Mouse (Mus musculus) embryonic facial prominence, embryonic 15.5 days (tissue): ENCODE measurements around the gene Zcchc17. TPM values are rescaled to one million over a fixed set of nuclear protein-coding genes. Genes with fewer than 3 reads are reported as not detected.

Experiments
- ATAC-seq: fragments of 200-750 bp; cut with Nextera tagmentation; 2 replicates; pipeline ENCODE4 v1.8.0; 2017; ENCODE audit warnings: low read depth, moderate TSS enrichment; ENCODE audit not compliant: insufficient number of reproducible peaks, low FRiP score, low TSS enrichment
- H3K27ac ChIP-seq: fragments of 300-500 bp; sonication (generic); replicated peaks from 2 replicates; pipeline ENCODE4 v1.5.1; 2015; ENCODE audit warnings: mild to moderate bottlenecking, inconsistent platforms
- H3K27me3 ChIP-seq: fragments of 300-500 bp; sonication (generic); 2 replicates; pipeline ENCODE4 v1.6.1; 2015; ENCODE audit warnings: inconsistent platforms
- H3K36me3 ChIP-seq: fragments of 300-500 bp; sonication (generic); 2 replicates; pipeline ENCODE4 v1.6.1; 2015; ENCODE audit warnings: mild to moderate bottlenecking, inconsistent platforms
- H3K4me1 ChIP-seq: fragments of 300-500 bp; sonication (generic); 2 replicates; pipeline ENCODE4 v1.6.1; 2015; ENCODE audit warnings: inconsistent platforms
- H3K4me2 ChIP-seq: fragments of 300-500 bp; sonication (generic); replicated peaks from 2 replicates; pipeline ENCODE4 v1.6.1; 2015; ENCODE audit warnings: mild to moderate bottlenecking, inconsistent platforms
- H3K4me3 ChIP-seq: fragments of 300-500 bp; sonication (generic); replicated peaks from 2 replicates; pipeline ENCODE4 v1.5.1; 2015; ENCODE audit warnings: mild to moderate bottlenecking, inconsistent platforms
- H3K9ac ChIP-seq: fragments of 300-500 bp; sonication (generic); 2 replicates; pipeline ENCODE4 v1.6.1; 2015; ENCODE audit warnings: inconsistent platforms
- H3K9me3 ChIP-seq: fragments of 300-500 bp; sonication (generic); replicated peaks from 2 replicates; pipeline ENCODE4 v1.6.1; 2016; ENCODE audit warnings: inconsistent platforms
- WGBS: fragments of 180-500 bp; shearing (Covaris S2); methylation state at CpG from one replicate; pipeline ENCODE4 v1.1.7; 2015; 5-methylcytosine and 5-hydroxymethylcytosine counted together
- polyA plus RNA-seq: library from polyadenylated mRNA; unstranded; fragments of >200 nt; fragmentation: Nextera tagmentation; extraction: Ambion mirVana; gene quantifications from 2 replicates; pipeline ENCODE4 v1.2.1, GENCODE M21; 2015

Zcchc17 gene
- polyA plus RNA-seq, 1 experiment from 2014 or later = 69.1 TPM

DNA sequence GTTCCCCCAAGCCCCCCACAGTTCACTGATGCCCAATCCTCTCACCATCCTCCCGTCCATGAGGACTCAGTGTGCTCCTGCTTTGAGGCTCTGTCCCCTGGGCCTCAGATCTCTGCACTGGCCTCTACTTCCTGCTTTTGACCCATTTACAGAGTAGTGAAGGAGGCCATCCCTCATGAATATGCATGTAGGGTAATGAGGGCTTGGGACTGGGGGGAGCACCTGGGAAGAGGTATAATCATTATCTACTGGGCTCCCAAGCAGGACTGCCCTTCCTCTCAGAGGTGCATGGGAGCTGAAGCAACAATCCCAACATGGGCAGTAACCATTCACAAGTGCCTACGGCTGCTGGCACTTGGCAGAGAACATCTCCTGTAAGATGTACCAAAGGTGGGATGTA is 80.6 kb downstream of the Zcchc17 start, which contains the start of gene Serinc2:
TSS of gene Serinc2 (minus strand) at position 101 of the 400 bp plus-strand sequence.
- WGBS = 62% methylated on average over 2 of the region's 2 CpGs
- peaks cover 12% of the 10 kb centered on the region; the same call in 1 of the 2 replicates for H3K4me1 ChIP-seq
- no peaks in the 10 kb centered on the region for H3K9me3 ChIP-seq
- H3K4me2 ChIP-seq = no peak within 1 kb of the TSS
- no peak within 1 kb of the TSS for H3K4me3 ChIP-seq
- peaks cover 8% of the 10 kb centered on the region; the same call in 1 of the 2 replicates for H3K27me3 ChIP-seq
- ATAC-seq = no peak
- no peak within 1 kb of the TSS for H3K9ac ChIP-seq
- H3K36me3 ChIP-seq = no peaks in the 10 kb centered on the region
- no peak within 1 kb of the TSS for H3K27ac ChIP-seq

DNA sequence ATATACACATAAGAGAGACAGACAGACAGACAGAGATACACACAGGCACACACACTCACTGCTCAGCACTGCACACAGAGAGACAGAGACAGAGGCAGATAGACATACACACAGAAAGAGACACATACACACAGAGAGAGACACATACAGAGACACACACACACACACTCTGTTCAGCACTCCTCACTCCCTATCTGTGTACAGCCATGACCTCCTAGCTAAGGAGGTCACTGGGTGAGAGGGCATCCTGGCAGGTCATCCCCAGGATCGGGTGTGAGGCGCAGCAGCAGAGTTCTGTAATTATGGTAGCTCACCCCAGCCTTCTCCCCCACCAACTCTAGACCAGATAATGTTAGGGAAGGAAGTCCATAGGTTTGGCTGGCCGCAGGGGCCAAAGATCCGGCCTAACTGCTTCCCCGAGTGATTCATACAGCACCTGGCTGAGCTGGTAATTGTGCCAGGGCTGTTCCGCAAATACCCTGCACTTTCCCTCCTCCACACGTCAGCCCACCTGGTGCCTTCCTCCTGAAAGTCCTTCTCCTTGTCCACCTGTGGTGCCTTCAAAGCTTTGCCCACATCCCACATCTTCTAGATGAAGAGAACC is 83.1 kb downstream of the Zcchc17 start:
- H3K9me3 ChIP-seq = no peaks in the 10 kb centered on the region
- ATAC-seq = no peak
- H3K36me3 ChIP-seq = no peaks in the 10 kb centered on the region
- H3K27ac ChIP-seq = no peak overlapping the region
- H3K4me2 ChIP-seq = no peak overlapping the region
- peaks cover 20% of the 10 kb centered on the region; the same call in 1 of the 2 replicates for H3K4me1 ChIP-seq
- H3K9ac ChIP-seq = no peak overlapping the region
- H3K4me3 ChIP-seq = no peak overlapping the region
- peaks cover 5% of the 10 kb centered on the region; the same call in 1 of the 2 replicates for H3K27me3 ChIP-seq
- WGBS = 59% methylated on average over 7 of the region's 7 CpGs

DNA sequence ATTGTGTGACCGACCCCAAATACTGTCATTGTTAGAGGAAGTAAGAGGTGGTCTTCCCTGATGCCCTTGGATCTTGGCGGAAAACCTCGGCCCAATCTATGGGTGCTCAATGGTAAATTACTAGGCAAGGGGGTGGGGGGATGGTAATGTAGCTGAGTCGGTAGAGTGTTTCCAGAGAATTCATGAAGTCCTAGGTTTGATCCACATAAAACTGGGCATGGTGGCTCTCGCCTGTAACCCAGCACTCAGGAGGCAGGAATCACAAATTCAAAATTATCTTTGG is 84.0 kb downstream of the Zcchc17 start:
- Histone ChIP-seq H3K4me2 (peak overlapping the region; percentile 86), H3K4me1 (peaks cover 20% of the 10 kb centered on the region; the same call in 1 of the 2 replicates), H3K9me3 (no peaks in the 10 kb centered on the region), H3K4me3 (peak overlapping the region; percentile 74), H3K27me3 (peaks cover 5% of the 10 kb centered on the region; the same call in 1 of the 2 replicates), H3K9ac (0 out of 2 replicates have a peak overlapping the region, but pooled peaks have one; percentile 74), H3K36me3 (no peaks in the 10 kb centered on the region), H3K27ac (no peak overlapping the region)
- no peak for ATAC-seq
- WGBS = 53% methylated on average over 5 of the region's 5 CpGs

DNA sequence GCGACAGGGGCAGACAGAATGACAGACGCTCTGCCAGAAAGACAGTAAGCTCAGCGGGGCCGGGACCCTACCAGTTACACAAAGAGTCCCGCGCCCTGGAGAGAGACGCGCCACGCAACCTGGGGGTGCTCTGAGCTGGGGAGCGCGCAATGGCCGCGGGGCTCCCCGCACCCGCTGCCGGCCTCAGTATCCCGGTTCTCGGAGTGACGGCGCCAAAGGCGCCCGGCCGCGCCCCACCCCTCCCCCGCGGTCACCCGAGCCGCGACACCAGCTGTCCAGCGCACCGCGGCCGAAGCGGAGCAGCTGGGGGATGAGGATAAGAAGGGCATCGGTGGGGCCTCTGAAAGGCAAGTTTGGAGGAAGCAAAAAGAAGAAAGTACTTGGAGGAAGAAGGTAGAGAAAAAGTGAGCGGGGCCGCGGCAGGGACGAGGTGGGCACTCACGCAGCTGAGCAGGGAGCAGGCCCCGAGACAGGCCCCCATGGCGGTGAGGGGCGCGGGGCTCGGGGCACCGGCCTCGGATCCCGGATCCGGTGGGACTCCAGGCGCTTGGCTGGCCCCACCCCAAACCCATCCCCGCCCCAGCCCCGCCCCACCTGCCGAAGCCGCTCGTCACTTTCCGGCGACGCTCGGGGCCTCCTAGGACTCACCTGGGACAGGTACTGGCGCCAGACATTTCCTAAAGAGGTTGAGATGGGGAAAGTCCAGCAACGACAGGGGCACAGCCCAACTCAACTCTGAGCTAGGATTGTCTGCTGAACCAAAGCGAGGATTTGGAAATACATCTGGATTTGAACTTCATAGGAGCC is 84.5 kb downstream of the Zcchc17 start:
- no peaks in the 10 kb centered on the region for H3K9me3 ChIP-seq
- WGBS = 1% methylated on average over 60 of the region's 62 CpGs

DNA sequence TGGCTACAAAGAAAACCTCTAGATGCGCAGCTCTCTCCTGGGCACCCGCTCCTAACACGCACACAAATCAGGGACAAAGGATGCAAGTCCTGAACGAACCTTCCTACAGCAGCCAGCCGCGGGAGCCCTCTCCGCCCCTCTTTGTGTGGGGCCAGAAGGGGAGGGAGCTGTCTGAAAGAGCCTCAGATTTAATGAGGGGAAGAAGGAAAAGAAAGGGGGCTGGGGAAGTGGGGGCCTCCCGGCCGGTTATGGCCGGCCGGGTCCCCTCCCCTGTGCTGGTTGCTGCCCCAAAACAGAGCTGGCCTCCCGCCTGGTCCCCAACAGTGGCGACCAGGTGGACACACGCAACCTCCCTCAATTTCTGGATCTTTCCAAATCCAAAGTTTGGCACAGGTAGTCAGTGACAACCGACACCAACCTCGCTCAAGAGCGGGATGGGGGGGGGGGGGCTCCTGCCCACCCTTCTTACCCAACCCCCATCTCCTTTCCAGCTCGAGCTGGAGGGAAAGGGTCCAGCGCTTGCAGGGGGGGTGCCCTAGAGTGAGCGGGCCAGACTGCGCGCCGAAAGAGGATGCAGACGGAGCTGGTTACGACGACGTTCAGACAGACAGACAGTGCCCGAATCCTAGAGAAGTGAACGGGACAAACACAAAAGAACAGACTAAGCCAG is 85.3 kb downstream of the Zcchc17 start:
- H3K4me2 ChIP-seq = peak overlapping the region; percentile 86
- H3K36me3 ChIP-seq = no peaks in the 10 kb centered on the region
- peaks cover 16% of the 10 kb centered on the region; the same call in 1 of the 2 replicates for H3K4me1 ChIP-seq
- under 1% methylated on average over 29 of the region's 29 CpGs for WGBS
- H3K27me3 ChIP-seq = peaks cover 5% of the 10 kb centered on the region; the same call in 1 of the 2 replicates
- peak overlapping the region; percentile 74 for H3K9ac ChIP-seq
- no peaks in the 10 kb centered on the region for H3K9me3 ChIP-seq
- ATAC-seq = peak; percentile 77
- H3K4me3 ChIP-seq = peak overlapping the region; percentile 74
- H3K27ac ChIP-seq = peak overlapping the region; percentile 82

More for the DNA sequence above, 84.5 kb downstream of the Zcchc17 start:
- peaks cover 17% of the 10 kb centered on the region; the same call in 1 of the 2 replicates for H3K4me1 ChIP-seq
- H3K27me3 ChIP-seq = peaks cover 5% of the 10 kb centered on the region; the same call in 1 of the 2 replicates
- H3K4me2 ChIP-seq = peak overlapping the region; percentile 86
- H3K36me3 ChIP-seq = no peaks in the 10 kb centered on the region
- H3K9ac ChIP-seq = peak overlapping the region; percentile 74
- H3K4me3 ChIP-seq = peak overlapping the region; percentile 74
- ATAC-seq = peak; percentile 63; the same call in 1 of the 2 replicates
- H3K27ac ChIP-seq = peak overlapping the region; percentile 82

DNA sequence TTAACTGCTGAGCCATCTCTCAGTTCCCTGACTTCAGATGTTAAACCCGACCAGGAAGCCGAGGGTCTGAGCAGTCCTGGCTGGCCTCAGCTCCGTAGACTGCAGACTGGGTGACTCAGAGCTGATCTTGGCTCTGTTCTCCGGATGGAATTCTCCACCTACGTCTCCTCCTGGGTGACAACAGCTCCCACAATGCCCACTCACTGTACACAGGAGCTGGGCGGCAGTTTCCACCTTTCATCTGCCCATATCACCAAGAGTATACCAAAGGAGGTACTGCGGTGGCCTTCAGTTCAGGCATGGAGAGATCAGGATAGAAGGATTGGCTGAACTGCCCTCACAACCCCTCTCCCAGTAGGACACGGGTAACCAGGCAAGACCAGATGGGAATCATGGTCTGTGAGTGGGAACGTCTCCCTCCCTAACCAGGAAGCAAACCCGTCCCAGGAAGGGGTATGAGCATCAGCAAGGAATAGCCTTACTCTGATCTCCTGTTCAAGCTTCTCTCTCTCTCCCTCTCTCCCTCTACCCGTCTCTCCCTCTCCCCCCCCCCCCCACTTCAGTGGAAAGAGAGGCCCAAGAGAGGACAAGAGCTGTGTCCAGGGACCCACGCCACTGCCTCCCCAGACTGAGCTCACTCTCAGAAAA is 85.9 kb downstream of the Zcchc17 start:
- H3K27ac ChIP-seq = peak overlapping the region; percentile 82
- peak; percentile 3; the same call in 1 of the 2 replicates for ATAC-seq
- H3K9me3 ChIP-seq = no peaks in the 10 kb centered on the region
- peak overlapping the region; percentile 86 for H3K4me2 ChIP-seq
- H3K36me3 ChIP-seq = no peaks in the 10 kb centered on the region
- peaks cover 12% of the 10 kb centered on the region; the same call in 1 of the 2 replicates for H3K4me1 ChIP-seq
- 10% methylated on average over 11 of the region's 12 CpGs for WGBS
- peak overlapping the region; percentile 74 for H3K9ac ChIP-seq
- peak overlapping the region; percentile 74 for H3K4me3 ChIP-seq
- H3K27me3 ChIP-seq = peaks cover 5% of the 10 kb centered on the region; the same call in 1 of the 2 replicates

DNA sequence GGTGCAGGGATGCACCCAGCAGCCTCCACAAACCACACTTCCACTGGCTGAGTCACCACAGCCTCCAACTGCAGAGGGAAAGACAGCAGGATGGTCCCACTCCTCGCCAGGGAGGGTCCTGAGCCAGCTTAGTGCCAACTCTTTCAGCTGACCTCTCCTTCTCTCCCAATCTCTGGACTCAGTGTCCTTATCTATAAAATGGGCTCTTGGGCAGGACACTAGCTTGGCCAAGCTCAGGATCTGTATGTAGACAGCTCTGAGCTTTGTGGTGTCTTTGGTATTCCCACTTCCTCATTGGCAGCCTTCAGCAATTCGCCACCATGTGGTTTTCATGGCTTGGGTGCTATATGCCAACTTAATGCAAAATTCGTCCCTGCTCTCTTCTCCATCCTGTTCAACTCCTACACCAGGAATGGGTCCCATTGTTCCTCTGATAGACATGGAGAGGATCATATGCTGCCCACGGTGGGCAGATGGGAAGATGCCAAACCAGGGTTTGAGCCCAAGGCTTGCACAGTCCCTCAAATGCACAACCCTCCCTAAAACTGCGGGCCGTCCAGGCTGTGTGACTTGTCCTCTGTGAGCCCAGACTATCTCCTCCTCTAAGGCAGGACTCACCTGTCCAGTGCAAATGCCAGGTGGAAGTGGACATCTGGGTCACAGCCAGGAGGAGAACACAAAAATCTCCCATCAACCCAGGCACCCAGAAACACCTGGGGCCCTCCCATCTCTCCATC is 89.0 kb downstream of the Zcchc17 start:
- no peak overlapping the region for H3K4me3 ChIP-seq
- WGBS = 77% methylated on average over 6 of the region's 6 CpGs
- H3K4me2 ChIP-seq = no peak overlapping the region
- H3K9me3 ChIP-seq = no peaks in the 10 kb centered on the region
- no peak overlapping the region for H3K9ac ChIP-seq
- H3K27me3 ChIP-seq = no peaks in the 10 kb centered on the region; the same call in 1 of the 2 replicates
- no peaks in the 10 kb centered on the region for H3K36me3 ChIP-seq
- no peak overlapping the region for H3K27ac ChIP-seq
- H3K4me1 ChIP-seq = peaks cover 28% of the 10 kb centered on the region
- no peak for ATAC-seq

DNA sequence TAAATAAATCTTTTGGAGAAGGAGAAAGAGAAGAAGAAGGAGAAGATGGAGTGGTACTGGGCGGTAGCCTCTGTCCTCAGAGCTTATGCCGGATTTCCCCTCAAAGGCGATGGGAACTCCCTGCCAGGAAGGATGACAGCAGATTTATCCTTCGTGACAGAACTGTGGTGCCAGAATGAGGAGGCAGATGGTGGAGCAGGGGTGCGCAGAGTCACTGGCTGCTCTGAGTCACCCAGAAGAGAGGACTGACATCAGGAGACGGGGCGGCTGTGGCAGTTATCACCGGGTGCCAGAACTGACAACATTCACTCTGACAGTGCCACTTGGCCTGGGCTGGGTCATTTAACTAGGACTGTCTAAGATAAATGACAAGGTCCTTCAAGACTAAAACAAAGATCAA is 89.7 kb downstream of the Zcchc17 start:
- no peak for ATAC-seq
- Histone ChIP-seq H3K4me3 (no peak overlapping the region), H3K9ac (no peak overlapping the region), H3K27ac (no peak overlapping the region), H3K36me3 (no peaks in the 10 kb centered on the region), H3K4me1 (peaks cover 27% of the 10 kb centered on the region), H3K27me3 (no peaks in the 10 kb centered on the region), H3K9me3 (no peaks in the 10 kb centered on the region), H3K4me2 (no peak overlapping the region)
- 91% methylated on average over 8 of the region's 8 CpGs for WGBS

DNA sequence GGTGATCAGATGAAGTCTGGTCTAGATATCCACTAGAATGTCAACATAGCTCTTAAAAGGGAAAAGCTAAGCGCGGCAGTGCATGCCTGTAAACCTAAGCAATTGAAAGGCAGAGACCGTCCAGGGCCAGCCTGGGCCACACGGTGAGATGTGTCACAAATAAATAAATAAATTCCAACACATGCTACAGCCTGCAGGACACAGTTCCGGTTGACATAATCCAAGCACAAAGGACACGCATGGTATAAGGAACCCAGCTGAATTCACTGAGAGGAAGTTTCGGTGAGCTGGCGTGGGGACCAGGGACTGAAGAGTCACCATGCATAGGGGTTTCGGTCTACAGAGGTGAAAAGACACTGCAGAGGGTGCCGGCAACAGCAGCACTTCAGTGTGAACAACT is 91.0 kb downstream of the Zcchc17 start:
- Histone ChIP-seq H3K27ac (no peak overlapping the region), H3K36me3 (no peaks in the 10 kb centered on the region), H3K4me2 (no peak overlapping the region), H3K27me3 (no peaks in the 10 kb centered on the region), H3K4me3 (no peak overlapping the region), H3K4me1 (peaks cover 31% of the 10 kb centered on the region), H3K9me3 (no peaks in the 10 kb centered on the region), H3K9ac (no peak overlapping the region)
- no peak for ATAC-seq
- WGBS = 80% methylated on average over 10 of the region's 10 CpGs

DNA sequence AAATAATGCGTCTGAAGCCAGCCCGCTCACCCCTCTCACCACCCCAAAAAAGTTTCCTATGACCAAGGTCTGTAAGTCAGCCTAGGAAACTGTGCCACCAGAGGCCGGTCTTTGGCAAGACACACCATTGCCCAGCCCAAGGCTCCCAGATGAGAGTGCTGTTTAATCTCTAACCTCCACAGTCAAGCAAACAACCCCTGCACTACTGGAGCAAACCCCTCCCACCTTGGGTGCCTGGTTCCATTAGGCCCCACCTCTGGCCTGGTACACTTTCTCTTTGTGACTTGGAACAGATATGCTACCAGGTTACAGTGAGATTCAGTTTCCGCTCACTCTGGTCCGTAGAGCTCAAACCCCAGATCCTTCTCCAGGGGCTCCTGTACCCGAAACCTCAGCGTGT is 92.7 kb downstream of the Zcchc17 start:
- no peaks in the 10 kb centered on the region for H3K9me3 ChIP-seq

More for the DNA sequence above, 92.7 kb downstream of the Zcchc17 start:
- Histone ChIP-seq H3K9ac (no peak overlapping the region), H3K4me2 (0 out of 2 replicates have a peak overlapping the region, but pooled peaks have one; percentile 26), H3K36me3 (peaks cover 15% of the 10 kb centered on the region), H3K4me3 (no peak overlapping the region), H3K27me3 (no peaks in the 10 kb centered on the region), H3K27ac (peak overlapping the region; percentile 17; the same call in 1 of the 2 replicates), H3K4me1 (peaks cover 26% of the 10 kb centered on the region)
- 75% methylated on average over 7 of the region's 7 CpGs for WGBS
- ATAC-seq = no peak
